Comparison of ENCODE assay signal across 8 mouse cellular contexts in the genomic region with DNA sequence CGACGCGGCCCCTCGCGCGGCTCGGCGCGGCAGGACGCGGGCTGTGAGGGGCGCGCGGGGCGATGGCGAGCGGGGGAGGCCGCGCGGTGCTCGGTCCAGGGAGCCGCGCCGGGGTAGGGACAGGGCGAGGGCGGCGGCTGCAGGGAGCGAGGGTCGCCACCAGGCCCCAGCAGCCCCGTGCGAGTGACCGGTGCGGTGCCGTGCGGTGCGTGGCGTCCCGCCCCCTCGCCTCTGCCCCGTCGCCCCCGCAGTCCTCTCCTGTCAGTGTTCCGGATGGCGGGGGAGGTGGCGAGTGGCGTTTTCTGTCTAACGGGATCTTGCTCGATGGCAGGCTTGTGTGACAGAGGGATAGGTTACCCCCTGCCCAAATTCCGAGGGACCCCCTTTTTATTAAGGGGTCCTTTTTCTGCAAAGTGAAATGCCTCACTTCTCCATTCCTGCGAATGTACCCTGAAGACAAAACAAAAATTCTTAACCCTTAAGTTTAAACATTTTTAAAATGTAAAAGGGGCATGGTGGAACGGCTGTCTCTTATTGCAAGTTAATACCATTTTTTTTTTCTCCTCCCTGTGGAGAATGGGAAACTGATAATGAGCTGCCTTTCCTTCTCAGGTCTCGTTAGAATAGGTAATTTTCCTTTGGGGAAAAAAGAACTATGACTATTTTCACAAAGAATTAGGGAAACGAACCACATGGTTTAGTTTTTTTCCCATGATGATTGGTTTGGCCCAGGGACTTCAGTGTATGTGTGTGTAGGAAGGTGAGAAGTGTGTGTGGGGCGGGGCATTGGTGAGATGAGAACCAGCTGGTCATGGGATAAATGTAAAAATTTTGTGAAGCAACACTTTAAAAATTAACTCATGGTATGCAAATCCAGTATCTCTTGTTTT. TPM values are rescaled to one million over a fixed set of nuclear protein-coding genes. Genes with fewer than 3 reads are reported as not detected.
DNase-seq lines count a peak whose midpoint lies in the region; ATAC-seq and TF ChIP-seq lines count a peak whose summit lies in the region.

No protein-coding gene starts in this region.

- peak; percentile 75 for ATAC-seq in forebrain, postnatal 0 days
- ATAC-seq in inflammation-experienced regulatory T-cells, adult 6 months, result peak; percentile 57
- ATAC-seq in limb, embryonic 12.5 days (ENCODE audit: insufficient number of reproducible peaks, insufficient read depth, low FRiP score, low TSS enrichment, low read depth), result peak; percentile 83
- ATAC-seq in midbrain, embryonic 12.5 days (ENCODE audit: low FRiP score, low read depth), result peak; percentile 83

- peak overlapping the region; percentile 60 for H3K4me2 ChIP-seq in forebrain, postnatal 0 days (ENCODE audit: low read depth)
- peak overlapping the region; percentile 53 for H3K4me2 ChIP-seq in limb, embryonic 12.5 days
- peak overlapping the region; percentile 61 for H3K4me2 ChIP-seq in midbrain, embryonic 12.5 days (replicated peaks)

- H3K27me3 ChIP-seq in cerebellum, adult 2 months (ENCODE audit: control insufficient read depth, insufficient read depth, low read length), result no peaks in the 10 kb centered on the region
- H3K27me3 ChIP-seq in forebrain, postnatal 0 days (ENCODE audit: insufficient read depth, low read length), result no peaks in the 10 kb centered on the region
- no peaks in the 10 kb centered on the region for H3K27me3 ChIP-seq in limb, embryonic 12.5 days
- no peaks in the 10 kb centered on the region for H3K27me3 ChIP-seq in midbrain, embryonic 12.5 days
- H3K27me3 ChIP-seq in testis, adult 2 months (ENCODE audit: control insufficient read depth, insufficient read depth, low read length), result no peaks in the 10 kb centered on the region

- H3K4me1 ChIP-seq in cerebellum, adult 2 months (ENCODE audit: control insufficient read depth, insufficient read depth, low read length), result no peaks in the 10 kb centered on the region
- peaks cover 4% of the 10 kb centered on the region; the same call in 1 of the 2 replicates for H3K4me1 ChIP-seq in forebrain, postnatal 0 days (ENCODE audit: insufficient read depth)
- H3K4me1 ChIP-seq in limb, embryonic 12.5 days (replicated peaks), result peaks cover 14% of the 10 kb centered on the region; the same call in 1 of the 2 replicates
- 0 out of 2 replicates have a peak, but pooled peaks cover 8% of the 10 kb centered on the region for H3K4me1 ChIP-seq in midbrain, embryonic 12.5 days
- H3K4me1 ChIP-seq in testis, adult 2 months (ENCODE audit: control insufficient read depth, insufficient read depth, low read length), result peaks cover 4% of the 10 kb centered on the region; the same call in 1 of the 2 replicates

- H3K36me3 ChIP-seq in forebrain, postnatal 0 days (ENCODE audit: insufficient read depth), result no peaks in the 10 kb centered on the region
- H3K36me3 ChIP-seq in limb, embryonic 12.5 days, result 0 out of 2 replicates have a peak, but pooled peaks cover 3% of the 10 kb centered on the region
- H3K36me3 ChIP-seq in midbrain, embryonic 12.5 days, result no peaks in the 10 kb centered on the region
- H3K36me3 ChIP-seq in testis, adult 2 months (ENCODE audit: control insufficient read depth, insufficient read depth, low read length), result no peaks in the 10 kb centered on the region

- no peak for TF ChIP-seq CTCF in cerebellum, adult 2 months (IDR thresholded peaks at IDR 0.05; ENCODE audit: borderline replicate concordance, insufficient read depth, low read depth, low read length)
- TF ChIP-seq CTCF in forebrain, postnatal 0 days (IDR thresholded peaks at IDR 0.05; ENCODE audit: low read depth), result no peak
- no peak for TF ChIP-seq CTCF in testis, adult 2 months (IDR thresholded peaks at IDR 0.05; ENCODE audit: control insufficient read depth, insufficient read depth, insufficient replicate concordance, low read depth, low read length)

- peak overlapping the region; percentile 96 for H3K9ac ChIP-seq in forebrain, postnatal 0 days
- peak overlapping the region; percentile 95 for H3K9ac ChIP-seq in limb, embryonic 12.5 days (replicated peaks)
- peak overlapping the region; percentile 95 for H3K9ac ChIP-seq in midbrain, embryonic 12.5 days (replicated peaks)

- DNase-seq in thymus, adult 18-20 months, result peak; percentile 20 to 42
- no peak for DNase-seq in thymus, postnatal 25 days
- DNase-seq in cerebellum, adult 2 months, result peak in 1 of 2 experiments; percentile 70
- peak; percentile 57 for DNase-seq in forebrain, postnatal 0 days

- under 1% methylated on average over 54 of the region's 54 CpGs for WGBS in cerebellum, adult 2 months
- 4% methylated on average over 48 of the region's 54 CpGs for WGBS in forebrain, postnatal 0 days
- WGBS in limb, embryonic 12.5 days, result under 1% methylated on average over 51 of the region's 54 CpGs
- WGBS in midbrain, embryonic 12.5 days, result 1% methylated on average over 45 of the region's 54 CpGs

- H3K27ac ChIP-seq in cerebellum, adult 2 months (ENCODE audit: insufficient read depth, low read length), result peak overlapping the region; percentile 92
- peak overlapping the region; percentile 98 for H3K27ac ChIP-seq in forebrain, postnatal 0 days (ENCODE audit: low read depth, low read length)
- peak overlapping the region; percentile 96 for H3K27ac ChIP-seq in limb, embryonic 12.5 days
- H3K27ac ChIP-seq in midbrain, embryonic 12.5 days (replicated peaks), result peak overlapping the region; percentile 99
- H3K27ac ChIP-seq in testis, adult 2 months (ENCODE audit: control insufficient read depth, insufficient read depth, low read depth, low read length), result peak overlapping the region; percentile 63

- H3K9me3 ChIP-seq in forebrain, postnatal 0 days (ENCODE audit: low read length), result no peaks in the 10 kb centered on the region
- H3K9me3 ChIP-seq in limb, embryonic 12.5 days, result no peaks in the 10 kb centered on the region
- no peaks in the 10 kb centered on the region for H3K9me3 ChIP-seq in midbrain, embryonic 12.5 days

- peak overlapping the region; percentile 81 for H3K4me3 ChIP-seq in cerebellum, adult 2 months (replicated peaks; ENCODE audit: insufficient read depth, low read depth, low read length)
- H3K4me3 ChIP-seq in forebrain, postnatal 0 days (ENCODE audit: low read depth, low read length), result peak overlapping the region; percentile 99
- peak overlapping the region; percentile 90 for H3K4me3 ChIP-seq in limb, embryonic 12.5 days (replicated peaks)
- peak overlapping the region; percentile 96 for H3K4me3 ChIP-seq in midbrain, embryonic 12.5 days
- H3K4me3 ChIP-seq in testis, adult 2 months (ENCODE audit: control insufficient read depth, low read depth, low read length), result peak overlapping the region; percentile 85

- TF ChIP-seq POLR2A in cerebellum, adult 2 months (IDR thresholded peaks at IDR 0.05; ENCODE audit: borderline replicate concordance, insufficient read depth, low read length), result peak; percentile 24; the same call in 1 of the 2 replicates
- TF ChIP-seq POLR2A in testis, adult 2 months (IDR thresholded peaks at IDR 0.05; ENCODE audit: control insufficient read depth, low read depth, low read length), result no peak

RNA-seq across cellular contexts. Expression of gene Abi2, which starts 0.8 kb away (rescaled TPM):
- polyA plus RNA-seq in cerebellum, adult 2 months (2012; rRNA removed), result 54.8 and 56.5 TPM in 2 replicates
- total RNA-seq in forebrain, postnatal 0 days (2014; rRNA removed), result 300 and 336 TPM in 2 replicates
- 99.5 and 116 TPM in 2 replicates for polyA plus RNA-seq in forebrain, postnatal 0 days (2015; fragmentation: Nextera tagmentation; extraction: Ambion mirVana)
- polyA plus RNA-seq in inflammation-experienced regulatory T-cells, adult 6 months (2017; shearing (Covaris generic)), result 10 to 100 TPM; 14.4 to 19.9 (median 18.3) TPM
- 30.8 and 33.3 TPM in 2 replicates for polyA plus RNA-seq in limb, embryonic 12.5 days (2016; fragmentation: Nextera tagmentation; extraction: Ambion mirVana)
- 65.7 and 78.8 TPM in 2 replicates for polyA plus RNA-seq in midbrain, embryonic 12.5 days (2016; fragmentation: Nextera tagmentation; extraction: Ambion mirVana)
- 19.9 and 21.4 TPM in 2 replicates for polyA plus RNA-seq in testis, adult 2 months (2012; rRNA removed)
